Mouse (Mus musculus) hindbrain, postnatal 0 days (tissue): ENCODE data around the gene Rhox3f. TPM values are rescaled to one million over a fixed set of nuclear protein-coding genes. Genes with fewer than 3 reads are reported as not detected.
"Not testable (repeated sequence)": the region's sequence is repeated elsewhere in the genome, so short reads cannot be mapped to it uniquely, and the experiment has no call there.

Experiments
- ATAC-seq: fragments of 200-750 bp; cut with Nextera tagmentation; 2 replicates; pipeline ENCODE4 v1.8.0; 2017; ENCODE audit warnings: mild to moderate bottlenecking, moderate TSS enrichment, moderate library complexity
- DNase-seq: peaks from one replicate; pipeline ENCODE4 v3.0.0-alpha.2; 2015; ENCODE audit warnings: low spot score
- H3K27ac ChIP-seq: fragments of 300-500 bp; sonication (generic); 2 replicates; pipeline ENCODE4 v1.5.1; 2014; ENCODE audit warnings: mild to moderate bottlenecking
- H3K27me3 ChIP-seq: fragments of 300-500 bp; sonication (generic); 2 replicates; pipeline ENCODE4 v1.6.1; 2014; ENCODE audit warnings: low read length, mixed read lengths; ENCODE audit not compliant: insufficient read depth
- H3K36me3 ChIP-seq: fragments of 300-500 bp; sonication (generic); 2 replicates; pipeline ENCODE4 v1.6.1; 2014; ENCODE audit warnings: low read length, mixed read lengths; ENCODE audit not compliant: insufficient read depth
- H3K4me1 ChIP-seq: fragments of 300-500 bp; sonication (generic); 2 replicates; pipeline ENCODE4 v1.6.1; 2014; ENCODE audit warnings: antibody characterized with exemption, low read length, mixed read lengths; ENCODE audit not compliant: insufficient read depth
- H3K4me2 ChIP-seq: fragments of 300-500 bp; sonication (generic); 2 replicates; pipeline ENCODE4 v1.6.1; 2014; ENCODE audit warnings: low read depth, mild to moderate bottlenecking, low read length, moderate library complexity, mixed read lengths
- H3K4me3 ChIP-seq: fragments of 300-500 bp; sonication (generic); 2 replicates; pipeline ENCODE4 v1.5.1; 2014; ENCODE audit warnings: low read length
- H3K9ac ChIP-seq: fragments of 300-500 bp; sonication (generic); replicated peaks from 2 replicates; pipeline ENCODE4 v1.6.1; 2014; ENCODE audit warnings: mild to moderate bottlenecking, low read length, moderate library complexity, mixed read lengths
- H3K9me3 ChIP-seq: fragments of 300-500 bp; sonication (generic); 2 replicates; pipeline ENCODE4 v1.6.1; 2016; ENCODE audit warnings: low read length, mixed read lengths
- WGBS: fragments of 180-500 bp; shearing (Covaris S2); extraction: QIAGEN DNeasy Blood & Tissue Kit; methylation state at CpG from one replicate; pipeline ENCODE4 v1.1.7; 2014; 5-methylcytosine and 5-hydroxymethylcytosine counted together
- polyA plus RNA-seq: library from polyadenylated mRNA; unstranded; fragments of >200 nt; fragmentation: Nextera tagmentation; extraction: Ambion mirVana; gene quantifications from 2 replicates; pipeline ENCODE4 v1.2.1, GENCODE M21; 2015
- total RNA-seq: library from RNA; depleted of rRNA; stranded (reverse); fragments of >200 nt; gene quantifications from 2 replicates; pipeline ENCODE4 v1.2.3, GENCODE M21; 2014; rRNA removed

The Rhox3f gene
- total RNA-seq (not detected in 2 replicates), polyA plus RNA-seq (not detected in 2 replicates)

DNA sequence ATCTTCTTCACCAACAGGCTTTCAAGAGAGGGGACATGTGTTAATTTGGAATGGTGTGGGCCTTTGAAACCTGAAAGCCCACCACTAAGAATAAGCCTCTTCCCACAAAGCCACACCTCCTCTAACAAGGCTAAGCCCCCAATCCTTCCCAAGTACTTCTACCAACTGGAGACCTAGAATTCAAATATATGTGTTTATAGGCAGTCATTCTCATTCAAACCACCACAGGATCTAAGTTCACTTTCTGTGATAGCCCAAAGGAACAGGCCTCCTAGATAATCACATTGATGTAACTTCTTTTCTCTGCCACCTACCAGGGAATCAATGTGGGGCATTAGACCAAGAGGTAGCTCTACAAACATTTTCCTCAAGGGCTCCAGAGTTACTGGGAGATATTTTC, at the start of gene Rhox3f:
TSS of gene Rhox3f (plus strand) at position 301 of the 400 bp plus-strand sequence.
- not testable (repeated sequence) for H3K4me2 ChIP-seq, H3K27ac ChIP-seq, ATAC-seq, H3K27me3 ChIP-seq, H3K4me1 ChIP-seq, H3K4me3 ChIP-seq, DNase-seq, H3K9ac ChIP-seq, H3K36me3 ChIP-seq, H3K9me3 ChIP-seq

DNA sequence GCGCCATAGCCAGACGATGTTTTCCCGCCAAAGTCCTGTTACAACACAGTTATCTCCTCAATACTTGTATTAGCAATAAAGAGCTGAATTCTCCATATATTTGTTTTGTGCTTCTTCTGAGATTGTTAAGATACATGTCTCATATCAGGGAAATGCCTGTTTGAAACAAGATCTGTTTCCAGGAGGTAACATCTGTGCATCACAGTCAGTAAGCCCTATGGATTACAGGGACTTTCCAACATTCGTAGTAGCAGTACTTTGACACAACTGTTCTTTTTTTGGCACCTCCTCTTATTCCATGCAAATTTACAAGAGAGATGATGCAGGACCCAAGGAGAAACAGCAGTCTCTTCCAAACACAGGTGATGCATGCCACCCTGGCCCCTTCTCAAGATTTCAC, 39.1 kb upstream of the Rhox3f start, which contains the start of gene Rhox3e:
TSS of gene Rhox3e (plus strand) at position 301 of the 400 bp plus-strand sequence.
- WGBS, result no CpG with 5 or more reads among the region's 4 CpGs
- not testable (repeated sequence) for H3K36me3 ChIP-seq, H3K9ac ChIP-seq, H3K27me3 ChIP-seq, H3K9me3 ChIP-seq, ATAC-seq, H3K4me2 ChIP-seq, H3K4me1 ChIP-seq, H3K4me3 ChIP-seq, DNase-seq, H3K27ac ChIP-seq

- ATAC-seq, H3K36me3 ChIP-seq, H3K4me2 ChIP-seq, H3K9ac ChIP-seq, H3K4me3 ChIP-seq, H3K27ac ChIP-seq, H3K4me1 ChIP-seq, DNase-seq, H3K27me3 ChIP-seq, H3K9me3 ChIP-seq: not testable (repeated sequence)
- 98% methylated on average over 10 of the region's 18 CpGs for WGBS
These were observed 23.7 kb upstream of the Rhox3f start, which contains the start of gene Rhox4e for GRCm38 (mm10) chrX:37557112-37557511. TSS of gene Rhox4e (plus strand) at chrX:37557412.

- H3K36me3 ChIP-seq, H3K27ac ChIP-seq, DNase-seq, ATAC-seq, H3K4me1 ChIP-seq, H3K4me3 ChIP-seq, H3K4me2 ChIP-seq, H3K9ac ChIP-seq, H3K9me3 ChIP-seq, H3K27me3 ChIP-seq: not testable (repeated sequence)
- WGBS, result 87% methylated on average over 5 of the region's 8 CpGs
These were observed 9.7 kb upstream of the Rhox3f start, which contains the start of gene Rhox2f for GRCm38 (mm10) chrX:37571105-37571504. TSS of gene Rhox2f (plus strand) at chrX:37571405.

DNA sequence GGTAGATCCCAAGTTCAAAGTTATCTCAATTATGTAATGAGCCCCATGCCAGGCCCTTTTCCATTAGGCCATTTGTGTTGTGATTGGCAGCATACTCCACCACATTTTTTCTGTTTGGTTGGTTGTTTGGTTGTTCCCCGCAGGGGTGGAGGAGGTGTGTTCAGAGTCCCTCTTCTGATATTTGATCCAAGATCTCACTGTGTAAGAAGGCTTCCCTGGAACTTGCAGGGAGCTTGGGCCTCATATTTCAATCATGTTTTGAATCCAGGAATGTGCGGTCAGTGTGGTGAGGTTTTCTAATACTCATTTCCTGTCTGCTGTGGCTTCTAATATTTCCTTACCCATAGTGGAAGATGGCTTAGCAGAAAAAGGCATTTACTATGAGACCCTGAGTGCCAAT, 8.2 kb upstream of the Rhox3f start:
- H3K9ac ChIP-seq, H3K36me3 ChIP-seq, H3K4me2 ChIP-seq, H3K4me1 ChIP-seq, H3K27ac ChIP-seq, ATAC-seq, H3K4me3 ChIP-seq, DNase-seq, H3K9me3 ChIP-seq, H3K27me3 ChIP-seq: not testable (repeated sequence)
- 68% methylated on average over 2 of the region's 2 CpGs for WGBS

DNA sequence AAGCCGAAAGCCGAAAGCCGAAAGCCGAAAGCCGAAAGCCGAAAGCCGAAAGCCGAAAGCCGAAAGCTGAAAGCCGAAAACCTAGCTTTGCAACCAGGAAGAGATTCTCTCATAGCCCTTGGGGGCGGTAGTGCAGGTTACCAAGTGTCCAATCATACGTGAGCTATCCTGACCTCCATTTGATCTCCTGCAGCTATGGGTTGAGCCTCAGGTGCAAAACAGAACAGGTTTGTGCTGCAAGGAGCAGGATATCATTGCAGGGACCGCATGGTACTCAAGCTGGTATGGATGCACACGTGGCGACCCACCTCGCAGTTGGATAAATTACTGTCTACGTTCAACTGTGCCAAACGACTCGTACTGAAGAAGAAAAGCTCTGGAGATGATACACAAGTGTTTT, 26.8 kb downstream of the Rhox3f start, which contains the start of gene Rhox4f:
TSS of gene Rhox4f (minus strand) at position 101 of the 400 bp plus-strand sequence.
- H3K36me3 ChIP-seq, H3K27me3 ChIP-seq, H3K4me2 ChIP-seq, H3K4me1 ChIP-seq, H3K9me3 ChIP-seq, ATAC-seq, H3K9ac ChIP-seq, H3K27ac ChIP-seq, DNase-seq, H3K4me3 ChIP-seq: not testable (repeated sequence)
- WGBS, result 94% methylated on average over 15 of the region's 19 CpGs

- not testable (repeated sequence) for H3K9me3 ChIP-seq, H3K27ac ChIP-seq, H3K4me1 ChIP-seq, H3K36me3 ChIP-seq, H3K27me3 ChIP-seq, H3K4me2 ChIP-seq, H3K4me3 ChIP-seq, DNase-seq, ATAC-seq, H3K9ac ChIP-seq
- 84% methylated on average over 2 of the region's 2 CpGs for WGBS
These were observed 47.7 kb downstream of the Rhox3f start, which contains the start of gene Rhox3g for GRCm38 (mm10) chrX:37628512-37628911. TSS of gene Rhox3g (minus strand) at chrX:37628612.

Other genes with a start within 250 kb of the Rhox3f start
- gene Rhox3a2, start 201.0 kb upstream of the Rhox3f start, total RNA-seq, result not detected in 2 replicates
- not detected in 2 replicates for gene Rhox3a2, start 201.0 kb upstream of the Rhox3f start, polyA plus RNA-seq
- gene Rhox4a2, start 190.1 kb upstream of the Rhox3f start, total RNA-seq, result not detected in 2 replicates
- not detected in 2 replicates for gene Rhox4a2, start 190.1 kb upstream of the Rhox3f start, polyA plus RNA-seq
- 0.47 TPM in 1 of 2 replicates, not detected in the other for gene Rhox2b, start 168.9 kb upstream of the Rhox3f start, total RNA-seq
- not detected in 2 replicates for gene Rhox2b, start 168.9 kb upstream of the Rhox3f start, polyA plus RNA-seq
- gene Rhox4b, start 148.5 kb upstream of the Rhox3f start, total RNA-seq, result not detected in 2 replicates
- gene Rhox4b, start 148.5 kb upstream of the Rhox3f start, polyA plus RNA-seq, result not detected in 2 replicates
- not detected in 2 replicates for gene Rhox2c, start 127.3 kb upstream of the Rhox3f start, total RNA-seq
- gene Rhox2c, start 127.3 kb upstream of the Rhox3f start, polyA plus RNA-seq, result not detected in 2 replicates
- not detected in 2 replicates for gene Rhox3c, start 122.4 kb upstream of the Rhox3f start, total RNA-seq
- not detected in 2 replicates for gene Rhox3c, start 122.4 kb upstream of the Rhox3f start, polyA plus RNA-seq
- gene Rhox4c, start 100.7 kb upstream of the Rhox3f start, total RNA-seq, result not detected in 2 replicates
- not detected in 2 replicates for gene Rhox4c, start 100.7 kb upstream of the Rhox3f start, polyA plus RNA-seq
- gene Rhox2d, start 87.6 kb upstream of the Rhox3f start, total RNA-seq, result not detected in 2 replicates
- gene Rhox2d, start 87.6 kb upstream of the Rhox3f start, polyA plus RNA-seq, result not detected in 2 replicates
- gene Rhox4d, start 66.6 kb upstream of the Rhox3f start, total RNA-seq, result not detected in 2 replicates
- not detected in 2 replicates for gene Rhox4d, start 66.6 kb upstream of the Rhox3f start, polyA plus RNA-seq
- gene Rhox2e, start 50.5 kb upstream of the Rhox3f start, total RNA-seq, result 0.47 TPM in 1 of 2 replicates, not detected in the other
- not detected in 2 replicates for gene Rhox2e, start 50.5 kb upstream of the Rhox3f start, polyA plus RNA-seq
- not detected in 2 replicates for gene Rhox3e, start 39.0 kb upstream of the Rhox3f start, total RNA-seq
- not detected in 2 replicates for gene Rhox3e, start 39.0 kb upstream of the Rhox3f start, polyA plus RNA-seq
- not detected in 2 replicates for gene Rhox4e, start 23.6 kb upstream of the Rhox3f start, total RNA-seq
- not detected in 2 replicates for gene Rhox4e, start 23.6 kb upstream of the Rhox3f start, polyA plus RNA-seq
- not detected in 2 replicates for gene Rhox2f, start 9.6 kb upstream of the Rhox3f start, total RNA-seq
- gene Rhox2f, start 9.6 kb upstream of the Rhox3f start, polyA plus RNA-seq, result not detected in 2 replicates
- gene Rhox4f, start 26.7 kb downstream of the Rhox3f start, total RNA-seq, result not detected in 2 replicates
- not detected in 2 replicates for gene Rhox4f, start 26.7 kb downstream of the Rhox3f start, polyA plus RNA-seq
- gene Rhox3g, start 47.6 kb downstream of the Rhox3f start, total RNA-seq, result not detected in 2 replicates
- gene Rhox3g, start 47.6 kb downstream of the Rhox3f start, polyA plus RNA-seq, result not detected in 2 replicates
- not detected in 2 replicates for gene Rhox2g, start 62.5 kb downstream of the Rhox3f start, total RNA-seq
- gene Rhox2g, start 62.5 kb downstream of the Rhox3f start, polyA plus RNA-seq, result not detected in 2 replicates
- gene Rhox4g, start 70.3 kb downstream of the Rhox3f start, total RNA-seq, result not detected in 2 replicates
- not detected in 2 replicates for gene Rhox4g, start 70.3 kb downstream of the Rhox3f start, polyA plus RNA-seq
- not detected in 2 replicates for gene Rhox3h, start 87.8 kb downstream of the Rhox3f start, total RNA-seq
- gene Rhox3h, start 87.8 kb downstream of the Rhox3f start, polyA plus RNA-seq, result not detected in 2 replicates
- gene Rhox2h, start 92.3 kb downstream of the Rhox3f start, total RNA-seq, result not detected in 2 replicates
- not detected in 2 replicates for gene Rhox2h, start 92.3 kb downstream of the Rhox3f start, polyA plus RNA-seq
- not detected in 2 replicates for gene Rhox5, start 223.8 kb downstream of the Rhox3f start, total RNA-seq
- gene Rhox5, start 223.8 kb downstream of the Rhox3f start, polyA plus RNA-seq, result 0.71 and 1.00 TPM in 2 replicates
- gene Rhox6, start 245.9 kb downstream of the Rhox3f start, total RNA-seq, result not detected in 2 replicates
- gene Rhox6, start 245.9 kb downstream of the Rhox3f start, polyA plus RNA-seq, result not detected in 2 replicates